Mouse (Mus musculus) cerebellum, adult 2 months (tissue): ENCODE data around the gene Supt6.

Source experiments
- CTCF ChIP-seq: fragments of 200-500 bp; IDR thresholded peaks from 2 replicates; pipeline ENCODE4 v1.5.1; 2011; ENCODE audit warnings: low read depth, mild to moderate bottlenecking, control low read depth, low read length, moderate library complexity, borderline replicate concordance; ENCODE audit not compliant: insufficient read depth
- POLR2A ChIP-seq: fragments of 200-500 bp; IDR thresholded peaks from 2 replicates; pipeline ENCODE4 v1.6.1; 2011; ENCODE audit warnings: low read length, control low read depth, borderline replicate concordance; ENCODE audit not compliant: insufficient read depth

DNA sequence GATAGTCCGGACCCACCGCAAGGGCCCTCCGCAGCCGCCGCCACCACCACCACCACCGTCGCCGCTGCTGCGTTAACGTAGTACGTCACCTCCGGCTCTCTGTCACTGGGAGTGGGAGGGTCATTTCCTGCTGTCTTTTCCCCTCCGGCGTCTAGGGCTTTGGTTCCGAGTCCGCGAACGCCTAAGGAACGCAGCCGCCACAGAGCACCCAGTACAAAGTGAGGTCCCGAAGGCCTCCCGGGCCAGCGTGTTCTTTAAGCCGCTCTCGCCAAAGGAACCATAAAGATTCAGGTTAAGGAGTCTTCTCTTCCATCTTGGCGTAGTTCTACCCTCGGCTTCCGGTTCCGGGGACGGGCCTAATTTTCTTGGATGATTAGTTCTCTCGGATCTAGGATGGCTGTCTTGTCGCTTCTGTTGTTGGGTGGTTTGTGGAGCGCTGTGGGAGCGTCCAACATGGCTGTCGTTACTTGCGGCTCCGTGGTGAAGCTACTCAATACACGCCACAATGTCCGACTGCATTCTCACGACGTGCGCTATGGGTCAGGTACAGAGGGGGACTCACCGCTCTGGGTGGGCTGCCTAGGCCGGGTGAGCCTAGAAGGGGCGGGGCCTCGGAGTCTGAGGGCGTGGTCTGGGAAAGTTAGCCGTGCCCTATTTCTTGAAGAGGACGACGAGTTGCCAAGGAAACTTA, at the start of gene Supt6, which contains the start of gene Sdf2:
- no peak for TF ChIP-seq CTCF
- TF ChIP-seq POLR2A = peak; percentile 89
